Mouse (Mus musculus): ENCODE measurements at regions not wholly inside any gene's neighbourhood (a gene's known extent, or its start where the extent isn't known, plus 50 kb on each side); places are given as distances from the start of the nearest gene placed in this dataset.

GRCm38 (mm10) chr13:78405071-78405470 is 205.5 kb upstream of the Nr2f1 start:
- no peak for DNase-seq (ENCODE audit: low spot score)

DNA sequence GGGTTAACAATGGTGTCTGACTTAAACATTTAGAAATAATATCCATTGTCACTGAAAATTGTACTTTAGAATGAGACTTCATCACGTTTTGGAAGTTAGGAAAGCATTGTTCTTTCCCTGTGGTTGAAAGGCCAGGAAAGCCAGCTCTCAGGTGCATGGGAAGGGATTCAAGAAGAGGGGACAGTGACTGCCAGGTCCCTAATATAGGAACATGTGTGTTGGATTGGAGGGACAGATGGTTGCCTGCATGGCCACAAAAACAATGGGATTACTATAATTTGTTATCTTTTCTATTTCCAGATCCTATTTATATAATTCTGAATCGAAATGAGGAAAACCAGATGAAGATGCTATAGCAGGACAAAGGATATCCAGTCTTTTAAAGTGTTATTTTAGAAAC is 184.2 kb upstream of the Nr2f1 start:
- DNase-seq (ENCODE audit: low spot score), result no peak

DNA sequence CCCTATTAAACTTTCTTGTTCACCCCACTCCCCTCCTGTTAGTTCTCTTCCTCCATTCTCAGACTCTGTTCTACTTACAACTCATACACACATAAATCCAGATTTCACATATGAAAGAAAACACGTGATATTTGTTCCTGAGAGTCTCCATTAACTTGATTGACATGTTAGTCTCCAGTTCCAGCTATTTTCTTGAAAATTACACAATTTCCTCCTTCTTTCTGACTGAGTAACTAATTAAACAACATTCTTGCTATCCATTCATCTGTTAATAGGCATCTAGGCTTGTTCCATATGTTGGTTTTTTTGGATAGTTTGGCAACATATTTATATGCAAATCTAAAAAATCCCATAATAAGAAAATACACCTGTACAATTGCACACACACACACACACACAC is 161.7 kb upstream of the Nr2f1 start:
- DNase-seq (ENCODE audit: low spot score), result no peak

DNA sequence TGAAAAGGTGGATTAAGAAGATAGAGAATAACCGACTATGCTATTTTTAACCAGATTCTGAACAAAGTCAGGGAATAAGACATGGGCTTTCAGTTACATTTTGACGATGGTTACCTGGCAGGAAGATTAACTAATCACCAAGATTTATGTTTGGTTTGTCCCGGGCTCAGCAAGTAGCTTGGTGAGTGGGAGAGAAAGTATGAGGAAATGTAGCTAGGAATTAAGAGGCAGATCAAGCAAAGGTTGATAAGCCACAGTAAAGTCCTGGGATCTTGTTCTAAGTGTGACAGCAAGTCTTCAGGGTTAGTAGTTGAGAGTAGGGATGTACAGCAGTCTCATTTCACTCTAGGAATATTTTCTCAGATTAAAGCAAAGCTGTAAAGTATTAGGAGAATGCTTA is 149.3 kb upstream of the Nr2f1 start:
- DNase-seq (ENCODE audit: low spot score), result no peak

GRCm38 (mm10) chr13:78324443-78325206 is 125.1 kb upstream of the Nr2f1 start:
- peak; percentile 12 for DNase-seq (ENCODE audit: low spot score)

DNA sequence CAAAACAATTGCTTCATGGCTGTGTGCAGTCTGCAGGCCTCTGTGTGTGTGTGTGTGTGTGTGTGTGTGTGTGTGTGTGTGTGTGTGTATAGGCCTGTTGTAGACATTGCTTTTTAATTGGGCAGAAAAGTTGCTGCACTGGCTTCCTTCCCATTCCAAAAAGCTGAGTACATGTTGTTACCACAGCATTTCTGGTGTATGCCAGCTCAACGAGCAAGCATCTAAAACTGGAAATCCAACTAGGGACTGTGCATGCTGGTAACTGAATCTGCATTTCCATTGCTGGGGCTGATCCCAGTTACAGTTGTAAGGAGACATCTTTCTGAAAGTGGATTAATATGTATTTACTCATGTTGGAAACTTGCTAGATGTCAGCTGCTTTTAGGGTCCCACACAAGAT is 123.6 kb upstream of the Nr2f1 start:
- no peak for DNase-seq (ENCODE audit: low spot score)

DNA sequence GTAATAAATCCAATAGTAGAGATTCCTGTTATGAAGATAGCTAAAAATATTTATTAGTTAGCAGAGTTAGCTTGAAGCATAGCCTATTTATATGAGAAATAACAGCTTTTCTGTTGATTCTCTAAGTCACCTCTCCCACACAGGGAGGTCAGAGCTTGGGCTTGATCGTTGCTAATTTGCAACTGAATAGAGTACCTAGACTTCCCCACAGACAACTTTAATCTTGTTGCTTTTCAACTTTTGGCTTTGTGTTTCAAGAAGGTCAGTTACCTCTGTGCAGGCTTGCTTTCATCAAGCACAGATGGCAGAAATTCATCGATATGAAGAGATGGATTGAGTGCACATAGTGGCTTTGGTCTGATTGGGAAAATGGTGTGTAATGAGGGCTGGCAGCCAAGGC is 118.9 kb upstream of the Nr2f1 start:
- DNase-seq (ENCODE audit: low spot score), result no peak

- no peak for DNase-seq (ENCODE audit: low spot score)
These were observed 111.3 kb upstream of the Nr2f1 start for GRCm38 (mm10) chr13:78310837-78311236.
